Mouse (Mus musculus): ENCODE data around the gene Nsfl1c.
A peak's percentile ranks its signal among the peaks of the same experiment; 100 is the strongest.
"Not testable (repeated sequence)": the region's sequence is repeated elsewhere in the genome, so short reads cannot be mapped to it uniquely, and the experiment has no call there.

Nsfl1c gene

DNA sequence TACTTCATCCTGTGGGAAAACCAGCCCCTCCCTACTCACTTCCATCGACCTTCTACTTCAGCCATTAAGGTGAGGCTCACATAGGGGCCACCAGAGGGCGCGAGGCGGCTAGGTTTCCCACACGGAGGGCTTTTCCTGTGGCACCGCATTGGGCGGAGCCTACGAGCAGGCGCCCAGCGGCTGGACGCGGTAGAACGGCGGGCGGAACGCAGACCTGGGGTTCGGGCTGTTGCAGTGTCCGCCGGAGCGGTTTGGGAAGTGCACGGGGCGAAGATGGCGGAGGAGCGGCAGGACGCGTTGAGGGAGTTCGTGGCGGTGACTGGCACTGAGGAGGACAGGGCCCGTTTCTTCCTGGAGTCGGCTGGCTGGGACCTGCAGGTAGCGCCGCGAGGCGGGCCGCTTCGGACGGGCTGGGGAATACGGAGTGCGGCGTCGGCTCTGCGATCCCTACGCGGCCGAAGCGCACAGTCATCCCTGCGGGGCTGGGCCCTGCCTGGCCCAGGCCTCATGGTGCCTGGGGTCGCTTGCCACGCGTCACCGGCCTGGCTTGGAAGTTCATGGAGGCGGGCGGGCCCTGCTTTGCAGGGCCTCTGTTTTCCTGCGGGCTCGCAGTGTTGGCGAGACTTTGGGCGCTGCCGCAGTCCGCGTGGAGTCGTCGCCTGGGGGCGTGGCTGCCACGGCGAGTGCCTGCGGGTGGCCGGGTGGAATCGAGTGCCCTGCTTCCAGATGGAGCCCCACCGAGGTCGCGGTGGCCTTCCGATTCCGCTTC, at the start of gene Nsfl1c:
Nsfl1c (plus strand) TSS at position 148 of the 769 bp plus-strand sequence.
- DNase-seq (ENCODE audit: low read depth, low spot score): peak; percentile 84

DNA sequence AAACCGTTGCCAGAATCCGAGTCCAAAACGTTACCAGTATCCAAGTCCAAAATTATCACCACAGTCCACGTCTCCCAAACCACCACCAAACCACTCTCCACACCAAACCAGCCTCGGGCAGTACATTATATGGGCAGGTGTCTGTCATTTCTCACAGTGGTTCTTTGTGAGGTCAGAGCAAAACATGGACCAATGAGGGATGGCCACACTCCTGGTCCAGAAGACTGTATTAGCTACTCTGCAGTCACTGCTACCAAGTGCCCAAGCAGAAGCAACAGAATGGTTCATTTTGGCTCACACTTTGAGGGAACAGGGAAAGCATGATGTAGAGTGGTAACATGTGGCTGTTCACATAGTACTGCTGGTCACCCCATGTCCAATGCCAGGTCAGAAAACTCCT, 17.9 kb upstream of the Nsfl1c start, which contains the start of gene 4921509C19Rik:
4921509C19Rik (minus strand) TSS at position 101 of the 400 bp plus-strand sequence.
- DNase-seq (ENCODE audit: low read depth, low spot score): not testable (repeated sequence)

DNA sequence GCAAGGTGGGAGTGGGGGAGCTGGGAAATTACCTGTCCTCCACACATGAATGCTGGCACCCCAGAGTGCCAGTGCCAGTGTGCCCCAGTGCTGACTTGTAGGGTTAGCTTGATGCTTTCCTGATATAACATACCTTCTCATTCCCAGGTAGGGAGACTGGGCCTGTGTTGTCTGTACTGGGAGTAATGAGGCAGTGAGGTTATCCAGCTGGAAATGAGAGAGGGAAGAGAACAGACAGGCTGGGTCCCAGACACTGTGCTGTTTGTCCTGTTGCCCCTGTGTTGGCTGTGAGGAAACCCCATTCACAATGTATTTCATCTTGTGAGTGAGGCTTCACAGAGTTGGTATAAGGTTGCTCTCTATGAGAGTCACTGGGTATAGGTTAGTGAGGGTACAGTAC, 7.5 kb upstream of the Nsfl1c start:
- no peak for DNase-seq (ENCODE audit: low read depth, low spot score)

DNA sequence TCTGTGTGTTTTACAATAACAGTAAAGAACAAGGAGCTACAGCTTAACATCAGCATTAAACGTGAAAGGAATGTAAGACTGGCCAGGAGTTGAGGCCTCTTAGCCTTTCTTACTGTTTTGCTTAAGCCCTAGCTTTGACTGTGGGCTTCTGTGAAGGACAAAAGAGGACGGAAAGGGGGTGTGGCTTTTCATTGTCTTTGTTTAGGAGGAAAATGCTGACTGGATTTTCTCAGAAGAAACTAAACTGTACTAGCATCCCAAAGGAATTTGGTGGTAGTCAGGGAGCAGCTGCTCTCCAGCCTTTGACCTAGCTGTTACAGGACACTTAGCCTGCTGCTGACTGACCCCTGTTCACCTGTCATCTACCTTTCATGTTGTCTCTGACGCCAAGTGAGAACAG, 4.4 kb downstream of the Nsfl1c start:
- no peak for DNase-seq (ENCODE audit: low read depth, low spot score)

DNA sequence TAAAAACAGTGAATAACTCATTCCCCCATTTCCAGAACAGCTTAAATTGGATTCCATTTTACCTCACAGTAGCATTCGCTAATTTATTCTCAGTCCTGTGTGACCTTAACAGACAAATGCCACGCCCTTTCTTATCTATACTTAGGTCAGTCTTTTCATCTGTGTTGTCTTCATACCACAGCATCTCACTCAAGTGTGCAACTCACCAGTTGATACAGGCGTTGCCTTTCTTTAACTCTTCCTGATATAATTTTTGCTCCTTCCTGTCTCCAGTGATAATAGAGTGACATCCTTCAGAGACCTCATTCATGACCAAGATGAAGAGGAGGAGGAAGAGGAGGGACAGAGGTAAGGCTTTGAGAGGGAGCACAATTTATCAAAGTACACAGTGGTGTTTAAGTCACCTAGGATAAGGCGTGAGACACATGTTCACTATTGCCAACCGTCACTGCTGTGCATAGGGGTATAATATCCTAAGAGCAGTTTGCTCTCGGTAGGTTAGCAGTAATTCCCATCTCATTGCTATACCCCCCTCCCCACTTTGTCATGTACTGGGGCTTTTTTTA, 6.5 kb downstream of the Nsfl1c start:
- DNase-seq (ENCODE audit: low read depth, low spot score): no peak

DNA sequence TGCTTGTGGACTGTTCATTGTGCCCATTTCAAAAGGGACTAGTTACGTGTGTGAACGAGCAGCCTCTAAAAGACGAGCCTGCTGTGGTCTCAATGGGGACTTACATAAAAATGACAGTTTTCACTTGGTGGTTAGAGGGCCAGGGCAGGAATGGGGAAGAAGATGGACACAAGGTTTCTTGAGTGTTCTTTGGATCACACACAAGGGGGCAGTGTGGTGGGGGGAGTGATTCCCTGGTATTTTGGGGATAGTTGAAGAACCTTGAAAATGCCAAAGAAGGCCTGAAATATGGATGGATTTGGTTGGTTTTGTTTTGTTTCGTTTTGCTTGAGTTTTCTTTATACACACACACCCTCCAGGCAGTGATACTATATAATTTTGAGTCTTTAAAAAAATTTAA, 10.2 kb downstream of the Nsfl1c start:
- no peak for DNase-seq (ENCODE audit: low read depth, low spot score)

DNA sequence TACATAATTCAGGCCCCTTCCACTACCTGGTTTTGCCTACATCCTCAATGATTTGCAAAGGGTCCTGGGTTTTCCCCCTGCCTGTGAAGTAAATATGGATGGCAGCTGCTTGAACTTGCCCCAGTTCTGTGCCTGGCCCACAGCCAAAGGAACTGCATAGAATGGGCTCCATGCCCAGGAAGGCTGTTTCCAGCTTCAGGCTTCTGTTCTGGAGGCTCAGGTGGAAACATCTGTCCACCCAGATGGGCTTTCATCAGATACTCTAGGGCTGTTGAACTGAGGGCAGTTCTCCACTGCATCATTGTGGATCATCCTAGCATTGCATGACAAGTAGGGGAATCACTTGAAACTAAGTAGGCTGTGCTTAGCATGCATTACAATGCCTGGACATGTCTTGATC, 18.2 kb downstream of the Nsfl1c start:
- no peak for DNase-seq (ENCODE audit: low read depth, low spot score)

DNA sequence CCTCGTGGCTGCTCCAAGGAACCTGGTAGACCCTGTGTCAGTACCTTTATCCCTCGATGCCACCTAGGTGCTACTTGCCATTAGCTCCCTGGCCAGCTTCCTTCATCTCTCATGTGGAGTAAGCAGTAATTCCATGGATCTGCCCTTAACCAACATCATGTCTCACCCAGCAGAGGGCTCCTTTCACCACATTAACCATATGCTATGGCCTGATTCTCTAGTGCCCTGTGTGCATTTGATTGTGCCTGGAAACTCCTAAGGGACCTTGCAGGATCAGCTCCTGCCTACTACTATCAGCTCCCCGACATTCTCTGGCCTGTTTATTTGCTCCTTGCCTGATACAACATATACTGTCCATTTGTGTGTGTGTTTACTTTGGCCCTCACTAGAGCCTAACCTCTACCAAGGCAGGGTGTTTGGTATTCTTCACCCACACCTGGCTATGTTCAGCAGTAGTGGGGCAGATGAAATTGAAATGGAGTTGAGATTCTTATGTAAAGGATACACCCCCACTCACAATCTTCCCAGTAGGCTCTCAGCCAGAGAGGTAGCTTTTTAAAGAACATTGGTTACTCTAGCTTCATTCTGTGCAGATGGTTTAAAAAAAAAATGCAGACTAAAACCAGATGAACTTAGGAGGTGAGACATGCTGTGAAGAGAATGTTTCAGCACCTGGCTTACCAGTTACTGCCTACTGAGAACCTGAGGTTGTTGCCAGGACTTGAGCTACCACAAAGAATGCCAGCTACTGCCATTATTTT, 19.7 kb downstream of the Nsfl1c start:
- DNase-seq (ENCODE audit: low read depth, low spot score): no peak

DNA sequence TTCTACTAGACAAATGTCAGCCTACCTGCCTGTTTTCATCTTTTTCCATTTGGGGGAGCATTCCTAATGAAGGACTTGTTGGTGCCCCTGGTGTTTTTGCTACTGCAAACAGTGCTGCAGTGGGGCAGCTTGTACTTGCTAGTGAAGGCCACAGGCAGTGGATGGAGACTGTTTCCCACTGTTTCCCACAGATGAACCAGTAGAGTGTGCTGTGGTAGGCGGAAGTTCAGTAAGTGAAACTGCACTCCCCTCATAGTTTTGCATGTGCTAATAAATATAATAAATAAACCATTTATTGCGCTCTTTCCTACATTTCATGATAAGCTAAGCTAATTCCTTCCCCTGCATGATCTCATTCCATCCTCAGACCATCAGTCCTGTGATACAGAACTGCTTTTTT, 25.0 kb downstream of the Nsfl1c start:
- no peak for DNase-seq (ENCODE audit: low read depth, low spot score)

DNA sequence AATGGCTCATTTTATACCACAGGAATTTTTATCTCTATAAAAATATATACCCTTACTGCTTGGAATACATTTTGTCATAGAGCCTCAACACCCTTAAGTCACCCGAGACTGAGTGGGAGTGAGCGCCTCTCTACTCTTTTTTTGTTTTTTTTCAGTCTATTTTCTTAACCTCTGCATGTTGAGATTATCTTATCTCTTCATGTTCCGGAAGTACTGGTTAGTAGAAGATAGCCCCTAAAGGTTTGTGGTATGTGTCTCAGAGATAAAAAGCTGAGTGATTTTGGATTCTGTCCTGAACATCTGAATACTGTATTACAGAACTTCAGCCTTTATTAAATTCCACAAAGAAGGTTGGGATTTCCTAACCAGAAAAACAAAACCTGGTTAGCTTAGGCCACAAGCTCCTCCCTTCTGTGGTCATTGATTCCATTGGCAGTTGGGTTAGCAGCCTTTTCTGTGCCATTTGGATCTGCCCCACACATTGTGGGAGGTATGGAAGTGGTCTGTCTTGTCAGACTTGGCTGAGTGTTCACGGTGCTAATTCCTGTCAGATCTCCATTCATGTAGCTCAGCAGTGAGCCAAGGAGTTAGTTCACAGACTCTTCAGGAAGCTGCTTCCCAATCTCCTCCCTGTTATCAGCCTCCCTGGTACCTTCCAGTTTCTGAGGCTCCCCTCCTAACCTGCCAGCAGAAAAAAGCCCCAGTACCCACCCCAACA, 30.5 kb downstream of the Nsfl1c start:
- no peak for DNase-seq (ENCODE audit: low read depth, low spot score)

DNA sequence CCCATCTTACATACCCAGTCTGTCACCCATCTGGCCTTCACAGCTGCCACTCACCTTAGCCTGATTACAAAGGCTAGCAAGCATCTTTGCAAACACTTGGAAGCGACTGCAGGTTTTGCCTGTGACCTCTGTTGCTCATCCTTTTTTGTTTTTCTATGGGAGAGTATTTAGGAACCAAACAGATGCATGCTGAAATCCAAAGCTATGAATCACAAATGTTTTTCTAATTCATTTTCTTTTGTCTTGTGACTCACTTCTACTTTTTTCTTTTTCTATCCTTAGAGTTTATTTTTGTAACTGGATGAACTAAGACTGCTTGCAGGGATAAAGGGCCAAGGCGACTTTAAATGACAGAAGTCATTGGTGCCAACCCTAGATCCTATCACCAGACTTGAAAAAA, 31.5 kb downstream of the Nsfl1c start:
- DNase-seq (ENCODE audit: low read depth, low spot score): no peak

DNA sequence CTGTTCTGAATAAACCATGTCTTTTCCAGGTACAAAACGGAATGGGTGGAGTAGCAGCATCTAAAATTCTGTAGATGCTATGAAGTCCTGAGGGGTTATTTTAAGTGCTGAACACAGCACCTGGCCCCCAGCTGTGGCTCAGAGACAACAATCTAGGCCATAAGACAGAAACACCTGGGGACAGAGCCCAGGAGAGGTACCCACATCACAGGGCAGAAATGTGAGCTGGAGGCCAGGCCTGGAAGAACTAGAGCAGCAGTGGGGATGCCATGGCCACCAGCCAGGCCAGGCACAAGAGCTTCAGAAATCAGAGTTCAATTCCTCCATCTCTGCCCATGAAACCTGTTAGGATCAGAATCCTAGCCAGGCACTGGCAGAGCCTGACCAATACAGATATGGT, 34.1 kb downstream of the Nsfl1c start:
- no peak for DNase-seq (ENCODE audit: low read depth, low spot score)

DNA sequence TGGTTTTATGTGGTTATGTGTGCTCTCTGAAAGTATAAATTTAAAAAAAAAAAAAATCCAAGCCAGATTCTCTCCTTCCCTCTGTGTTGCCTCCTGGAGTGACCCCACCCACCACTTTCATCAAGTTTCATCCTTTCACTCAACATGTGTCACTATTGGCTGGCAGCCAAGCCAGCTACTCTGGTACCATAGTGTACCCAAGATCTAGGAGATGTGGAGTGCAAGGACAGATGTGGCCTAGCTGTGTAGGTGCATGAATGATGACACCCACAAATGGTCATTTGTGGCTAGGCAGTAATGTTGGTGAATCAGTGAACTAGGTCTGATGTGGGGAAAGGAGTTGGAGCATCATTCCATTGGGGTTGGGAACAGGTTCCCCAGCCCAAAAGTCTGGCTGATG, 35.2 kb downstream of the Nsfl1c start:
- no peak for DNase-seq (ENCODE audit: low read depth, low spot score)

DNA sequence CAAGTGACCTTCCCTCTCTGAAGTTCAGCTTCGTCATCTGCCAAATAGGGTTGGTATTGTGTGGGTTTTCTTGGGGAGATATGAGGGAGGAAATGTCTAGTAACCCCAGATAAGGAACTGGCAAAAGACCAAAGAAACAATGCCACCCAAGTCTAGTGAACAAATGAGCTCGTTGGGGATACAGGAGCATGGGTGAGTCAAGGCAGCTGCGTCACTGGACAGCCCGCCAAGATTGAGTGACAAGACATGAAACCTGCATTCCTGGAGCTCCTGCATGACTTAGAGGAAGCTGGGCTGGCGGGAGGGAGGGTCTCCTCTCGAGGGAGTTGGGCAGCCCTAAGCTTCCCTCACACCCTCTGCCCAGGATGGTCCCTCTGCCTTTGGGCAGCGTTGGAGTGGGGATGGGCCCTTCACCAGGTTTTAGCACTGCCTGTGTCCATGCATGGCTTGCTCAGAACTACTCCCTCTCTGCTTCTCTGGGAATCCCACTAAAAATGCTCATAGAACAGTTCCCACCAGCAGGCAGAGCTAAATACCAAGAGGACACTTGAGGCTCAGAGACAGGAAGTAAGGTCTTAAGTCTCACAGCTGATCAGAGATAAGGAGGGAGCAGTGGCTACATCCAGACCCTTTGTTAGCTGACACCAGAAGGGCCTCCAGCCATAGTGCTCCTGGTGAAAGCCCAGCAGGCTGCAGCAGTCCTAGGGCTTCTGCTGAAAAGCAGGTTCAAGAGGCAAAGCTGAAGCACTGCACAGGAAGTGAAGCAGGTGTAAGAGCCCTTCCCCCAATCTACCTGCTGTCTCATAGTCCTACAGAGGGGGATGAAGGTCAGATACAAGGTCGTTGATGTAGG, 36.6 kb downstream of the Nsfl1c start:
- no peak for DNase-seq (ENCODE audit: low read depth, low spot score)

DNA sequence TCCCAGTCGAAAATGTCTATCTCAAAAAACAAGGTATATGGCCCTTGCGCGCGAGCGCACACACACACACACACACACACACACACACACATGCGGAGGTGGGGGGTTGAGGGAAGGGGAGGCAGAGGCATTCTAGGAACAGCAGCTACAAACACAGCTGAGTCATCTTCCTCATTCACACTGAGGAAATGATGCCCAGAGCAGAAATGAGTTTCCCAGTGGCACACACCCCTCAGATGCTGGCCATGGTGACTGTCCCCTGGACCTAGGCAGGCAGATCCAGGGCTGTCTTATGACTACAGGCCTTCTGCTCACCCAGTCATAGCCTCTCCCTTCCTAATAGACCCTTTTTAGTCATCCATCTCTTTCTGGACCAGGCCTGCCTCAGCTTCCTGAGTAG, 39.6 kb downstream of the Nsfl1c start:
- no peak for DNase-seq (ENCODE audit: low read depth, low spot score)

DNA sequence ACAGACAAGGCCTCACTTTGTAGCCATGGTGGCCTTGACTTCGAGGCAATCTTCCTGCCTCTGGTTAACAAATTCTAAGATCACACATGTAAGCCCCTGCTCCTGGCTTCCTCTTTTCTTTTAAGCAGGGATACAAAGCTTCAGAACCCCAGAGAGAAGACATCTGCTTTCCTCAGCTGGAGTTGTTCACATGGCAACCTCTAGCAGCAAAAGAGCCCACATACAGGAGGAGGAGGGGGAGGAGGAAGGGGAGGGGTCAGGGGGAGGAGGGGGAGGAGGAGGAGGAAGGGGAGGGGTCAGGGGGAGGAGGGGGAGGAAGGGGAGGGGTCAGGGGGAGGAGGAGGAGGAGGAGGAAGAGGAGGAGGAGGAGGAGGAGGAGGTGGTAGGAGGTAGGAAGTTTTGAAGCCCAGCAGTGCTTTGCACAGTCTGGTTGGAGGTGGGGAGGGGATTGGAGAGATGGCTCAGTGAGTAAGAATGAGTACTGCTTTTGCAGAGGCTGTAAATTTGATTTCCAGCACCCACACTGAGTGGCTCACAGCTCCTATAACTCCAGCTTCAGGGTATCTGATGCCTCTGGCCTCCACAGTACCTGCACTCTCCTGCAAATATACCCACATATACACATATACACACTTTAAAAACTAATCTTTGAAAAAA, 42.1 kb downstream of the Nsfl1c start:
- DNase-seq (ENCODE audit: low read depth, low spot score): no peak

DNA sequence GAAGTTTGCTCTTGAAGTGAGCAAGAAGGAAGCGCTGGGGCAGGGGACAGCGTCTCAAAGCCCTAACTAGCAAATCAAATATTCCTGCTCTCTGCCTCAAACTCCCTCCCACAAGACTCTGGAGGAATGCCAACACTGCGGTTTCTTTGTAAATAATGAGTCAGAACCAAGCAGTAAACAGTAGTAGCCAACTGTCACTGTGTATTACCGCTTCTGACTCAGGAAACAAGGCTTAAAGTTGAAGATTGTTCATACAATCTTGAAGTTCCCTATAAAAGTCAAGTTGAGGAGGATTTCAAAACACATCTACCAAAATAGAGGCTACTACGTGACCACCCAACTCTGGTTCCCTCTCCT, 42.6 kb downstream of the Nsfl1c start:
- no peak for DNase-seq (ENCODE audit: low read depth, low spot score)

DNA sequence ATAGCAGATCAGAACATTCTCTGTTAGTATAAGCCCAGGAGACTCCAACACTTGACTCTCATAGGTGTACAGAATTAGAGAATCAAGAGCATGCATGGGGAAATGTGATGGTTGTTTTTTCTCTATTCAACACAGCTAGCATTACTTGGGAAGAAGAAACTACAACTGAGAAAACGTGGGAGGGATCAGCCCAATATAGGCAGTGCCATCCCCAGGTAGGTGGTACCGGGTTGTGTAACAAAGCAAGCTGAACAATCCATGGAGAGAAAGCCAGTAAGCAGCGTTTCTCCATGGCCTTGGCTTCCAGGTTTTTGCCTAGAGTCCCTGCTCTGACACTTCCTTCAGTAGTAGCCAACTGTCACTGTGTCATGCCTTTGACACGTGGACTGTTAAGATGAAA, 44.7 kb downstream of the Nsfl1c start:
- DNase-seq (ENCODE audit: low read depth, low spot score): no peak

DNA sequence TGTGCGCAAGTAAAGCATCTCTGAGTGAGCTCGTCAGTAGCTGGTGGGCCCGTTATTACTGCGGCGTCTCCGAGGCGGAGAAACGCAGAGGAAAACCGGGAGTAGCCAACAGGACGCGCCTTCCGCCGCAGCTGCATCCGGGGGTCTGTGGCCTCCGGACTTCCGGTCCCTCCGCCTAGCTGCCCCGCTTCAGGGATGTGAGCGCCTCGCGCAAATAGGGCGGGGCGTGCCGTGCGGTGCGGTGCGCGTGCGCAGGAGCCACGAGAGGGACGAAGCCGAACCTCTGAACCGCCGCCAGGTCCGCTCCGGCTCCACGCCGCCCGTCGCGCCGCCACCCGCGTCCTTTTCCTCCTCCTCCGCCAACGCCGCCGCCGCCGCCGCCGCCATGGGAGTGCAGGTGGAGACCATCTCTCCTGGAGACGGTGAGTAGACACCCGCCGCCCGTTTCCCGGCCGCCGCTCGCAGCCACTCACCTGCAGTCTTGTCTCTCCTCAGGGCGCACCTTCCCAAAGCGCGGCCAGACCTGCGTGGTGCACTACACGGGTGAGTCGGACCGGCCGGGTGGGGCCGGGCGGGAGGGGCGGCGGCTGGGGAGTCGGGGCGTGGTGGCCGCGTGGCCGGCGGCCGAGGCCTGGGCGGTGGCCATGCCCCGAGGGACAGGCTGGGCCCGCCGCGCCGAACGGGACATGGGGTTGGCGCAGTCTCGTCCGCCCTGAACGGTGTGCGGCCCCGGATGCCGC, 48.5 kb downstream of the Nsfl1c start, which contains the start of gene Fkbp1a:
Fkbp1a (plus strand) TSS at position 161 of the 740 bp plus-strand sequence.
- DNase-seq (ENCODE audit: low read depth, low spot score): peak; percentile 76

All from c-Kit-negative CD71-positive TER-119-positive erythroid progenitor cells, embryonic 14.5 days (primary cell).